Mouse (Mus musculus) left cerebral cortex, postnatal 4 days (tissue): Measurements from ENCODE around the gene Pgp. TPM values are rescaled to one million over a fixed set of nuclear protein-coding genes. Genes with fewer than 3 reads are reported as not detected.

Source experiments
- DNase-seq: peaks from one replicate; pipeline ENCODE4 v3.0.0-alpha.2; 2022
- intact Hi-C: fragments of 180-260 bp; cut with DNase I; formaldehyde crosslinking; loops from one replicate; pipeline ENCODE4 v1.15.1; 2025
- total RNA-seq, 2 experiments: library from RNA; stranded (reverse); gene quantifications; 2 replicates each; pipeline ENCODE4 v1.2.3; 2021

Gene Pgp
- total RNA-seq, 2 experiments from 2014 or later: 45.3 to 45.9 TPM

GRCm38 (mm10) chr17:24514270-24515257 lies 44.4 kb downstream of the Pgp start:
- DNase-seq: no peak
- intact Hi-C loops: no loop called here

DNA sequence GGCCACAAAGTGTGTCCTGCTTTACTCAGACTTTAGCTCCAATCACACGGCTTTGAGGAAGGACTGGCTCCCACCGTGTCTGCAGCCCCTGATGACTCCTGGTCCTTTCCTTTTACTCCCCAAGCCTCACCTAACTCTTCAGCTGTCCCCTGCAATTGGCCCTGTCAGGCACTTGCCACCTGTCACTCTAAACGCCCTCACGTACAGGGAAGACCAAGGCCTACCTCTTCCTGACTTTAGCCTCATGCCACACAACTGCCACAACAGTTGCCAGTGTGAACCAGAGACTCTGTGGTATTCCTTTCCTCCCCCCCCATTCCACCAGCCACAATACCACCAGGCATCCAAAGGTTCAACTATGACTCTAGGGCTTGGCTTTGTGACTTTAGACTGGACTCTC lies 50.3 kb downstream of the Pgp start:
- intact Hi-C loops: no loop called here
- no peak for DNase-seq

Other genes starting within 250 kb of the Pgp start
- gene Tedc2, start 249.5 kb upstream of the Pgp start, total RNA-seq: 10 to 100 TPM; 12.6 to 13.7 TPM
- 1 to 10 TPM; 9.1 to 9.8 TPM for gene Ccnf, start 218.9 kb upstream of the Pgp start, total RNA-seq
- 1 to 10 TPM; 1.4 to 1.9 TPM for gene Abca17, start 119.3 kb upstream of the Pgp start, total RNA-seq
- 100 to 1,000 TPM; 109 to 114 TPM for gene Abca3, start 118.4 kb upstream of the Pgp start, total RNA-seq
- gene Rnps1, start 55.8 kb upstream of the Pgp start, total RNA-seq: 100 to 1,000 TPM; 204 to 208 TPM
- gene Eci1, start 43.8 kb upstream of the Pgp start, total RNA-seq: 10 to 100 TPM in 1 of 2 experiments, 1 to 10 TPM in 1; 9.4 to 11.5 TPM
- gene Dnase1l2, start 27.3 kb upstream of the Pgp start, total RNA-seq: 1 to 10 TPM; 7.1 to 8.5 TPM
- 10 to 100 TPM; 39.0 to 41.7 TPM for gene E4f1, start 79 bp upstream of the Pgp start, total RNA-seq
- gene Bricd5, start 3.5 kb downstream of the Pgp start, total RNA-seq: under 1 TPM; 0.54 to 0.92 TPM
- 10 to 100 TPM; 33.4 to 39.1 TPM for gene Mlst8, start 8.7 kb downstream of the Pgp start, total RNA-seq
- gene Caskin1, start 18.2 kb downstream of the Pgp start, total RNA-seq: 100 to 1,000 TPM; 158 to 180 TPM
- 100 to 1,000 TPM; 166 to 172 TPM for gene Traf7, start 57.5 kb downstream of the Pgp start, total RNA-seq
- gene Rab26, start 63.8 kb downstream of the Pgp start, total RNA-seq: 10 to 100 TPM; 12.2 to 12.5 TPM
- 10 to 100 TPM; 75.0 to 91.3 TPM for gene Pkd1, start 79.4 kb downstream of the Pgp start, total RNA-seq
- 100 to 1,000 TPM; 152 to 158 TPM for gene Tsc2, start 162.2 kb downstream of the Pgp start, total RNA-seq
- gene Nthl1, start 162.3 kb downstream of the Pgp start, total RNA-seq: 1 to 10 TPM; 7.0 to 8.5 TPM
- 10 to 100 TPM; 40.2 to 43.6 TPM for gene Slc9a3r2, start 179.9 kb downstream of the Pgp start, total RNA-seq
- under 1 TPM in 1 of 2 experiments, not detected in 1; 0.66 TPM for gene Npw, start 188.1 kb downstream of the Pgp start, total RNA-seq
- gene Zfp598, start 199.3 kb downstream of the Pgp start, total RNA-seq: 10 to 100 TPM; 45.5 to 48.5 TPM
- 100 to 1,000 TPM; 164 to 176 TPM for gene Syngr3, start 219.6 kb downstream of the Pgp start, total RNA-seq
- gene Gfer, start 225.8 kb downstream of the Pgp start, total RNA-seq: 10 to 100 TPM; 21.0 to 22.7 TPM
- gene Noxo1, start 225.8 kb downstream of the Pgp start, total RNA-seq: 1 to 10 TPM; 5.6 to 7.2 TPM
- 10 to 100 TPM; 34.8 to 36.6 TPM for gene Tbl3, start 237.3 kb downstream of the Pgp start, total RNA-seq
- not detected for gene Rnf151, start 247.7 kb downstream of the Pgp start, total RNA-seq
- gene Rps2, start 247.7 kb downstream of the Pgp start, total RNA-seq: 100 to 1,000 TPM; 619 to 676 TPM